Mouse (Mus musculus) erythroblast, embryonic 14.5 days (primary cell): ENCODE measurements around the gene H2-Eb1.

Source experiments
- GATA1 ChIP-seq: IDR thresholded peaks from 2 replicates; pipeline ENCODE4 v1.6.1; 2012; ENCODE audit warnings: low read length, inconsistent platforms, mixed read lengths
- TAL1 ChIP-seq: IDR thresholded peaks from 3 replicates; pipeline ENCODE4 v1.6.1; 2012; ENCODE audit warnings: low read length, inconsistent platforms, mixed read lengths

- TF ChIP-seq GATA1 (no peak), TAL1 (no peak)
Measured at GRCm38 (mm10) chr17:34306407-34306806, 740 bp downstream of the H2-Eb1 start.
